Mouse (Mus musculus): ENCODE measurements at regions not wholly inside any gene's neighbourhood (a gene's known extent, or its start where the extent isn't known, plus 50 kb on each side); places are given as distances from the start of the nearest gene placed in this dataset.
A peak's percentile ranks its signal among the peaks of the same experiment; 100 is the strongest.

DNA sequence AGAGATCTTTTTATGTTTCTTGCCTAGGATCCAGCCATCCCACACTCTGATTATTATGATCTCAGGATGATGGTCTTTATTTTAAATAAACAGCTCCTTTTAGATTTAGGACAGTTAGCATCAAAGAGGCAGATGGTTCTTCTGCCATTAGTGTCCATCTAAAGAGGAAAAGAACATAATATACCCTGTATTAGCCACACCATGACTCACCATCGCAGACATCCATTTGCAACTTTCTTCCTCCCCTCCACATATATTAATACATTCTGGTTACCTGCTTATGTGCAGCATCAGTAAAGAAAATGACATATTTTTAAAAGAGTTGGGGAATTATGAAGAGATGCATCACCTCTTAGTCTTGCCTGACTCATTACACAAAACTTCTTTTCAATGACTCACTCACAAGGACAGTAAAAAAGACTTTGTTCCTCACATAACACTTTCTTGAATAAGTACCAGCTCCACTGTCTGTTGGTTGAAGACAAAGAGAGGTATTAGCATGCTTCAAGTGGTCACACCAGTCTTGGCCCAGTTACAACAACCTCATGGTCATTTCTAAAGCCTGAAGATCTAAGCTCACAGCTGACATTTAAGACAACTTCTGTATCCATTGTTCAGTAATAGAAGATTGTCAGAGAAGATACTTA lies 766.9 kb upstream of the Celf2 start:
- Histone ChIP-seq H3K27ac (peak overlapping the region; percentile 84), H3K4me3 (no peak overlapping the region)
- no peak for DNase-seq (ENCODE audit: extremely low spot score in 1 of 2, low spot score in 2 of 2)
- intact Hi-C loops (cut with DNase I), result loop anchor here (1.0 to 10.0 kb wide), 8 partner anchors 69 to 1041 kb away; no protein-coding TSS in a partner anchor
- TF ChIP-seq CTCF (IDR thresholded peaks at IDR 0.05), result no peak

All from left cerebral cortex, adult 2 months (tissue).